ENCODE assay signal across 12 mouse cellular contexts in the genomic region with DNA sequence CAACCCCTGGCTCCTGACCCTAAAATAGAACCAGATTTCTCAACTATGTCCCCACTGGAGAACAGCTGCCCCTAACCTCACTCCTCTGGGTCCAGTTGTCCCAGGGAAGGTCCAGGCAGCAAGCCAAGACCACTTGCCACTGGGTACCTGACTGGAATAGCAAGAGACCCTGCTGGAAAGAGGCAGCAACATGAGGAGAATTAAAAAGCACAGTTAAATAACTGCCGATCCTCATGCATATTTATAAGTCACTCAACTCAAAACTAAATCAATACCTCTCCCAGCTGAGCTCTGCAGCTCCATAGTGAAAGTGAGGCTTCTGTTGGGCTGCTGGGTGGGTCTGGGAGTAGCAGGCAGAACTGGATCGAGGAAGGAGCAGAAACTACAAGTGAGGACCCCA.
DNase-seq lines count a peak whose midpoint lies in the region; ATAC-seq and TF ChIP-seq lines count a peak whose summit lies in the region.
"Had no signal": no experiment of that assay in that cellular context is flagged by ENCODE, and none has a peak within 500 bp of the region (broad histone marks: within the 10 kb centered on the region; RNA-seq: fewer than 3 reads in every experiment).

No protein-coding gene starts in this region.

- peak; percentile 68 for ATAC-seq in forebrain, embryonic 15.5 days (replicated peaks)
- peak; percentile 87 for ATAC-seq in midbrain, embryonic 12.5 days (ENCODE audit: low FRiP score, low read depth)

- 17% methylated on average over 2 of the region's 2 CpGs for WGBS in forebrain, embryonic 15.5 days
- WGBS in midbrain, embryonic 12.5 days = 15% methylated on average over 2 of the region's 2 CpGs

- no peak overlapping the region for H3K4me2 ChIP-seq in forebrain, embryonic 15.5 days (replicated peaks)
- H3K4me2 ChIP-seq in midbrain, embryonic 12.5 days (replicated peaks) = no peak overlapping the region
- H3K4me2 ChIP-seq: embryonic facial prominence, embryonic 15.5 days had no signal

- H3K9me3 ChIP-seq in forebrain, embryonic 15.5 days = no peaks in the 10 kb centered on the region
- H3K9me3 ChIP-seq in midbrain, embryonic 12.5 days = no peaks in the 10 kb centered on the region
- H3K9me3 ChIP-seq: embryonic facial prominence, embryonic 15.5 days had no signal

- no peak for TF ChIP-seq POLR2A in brain, embryonic 14.5 days (IDR thresholded peaks at IDR 0.05; ENCODE audit: borderline replicate concordance, extremely low read depth, insufficient read depth, insufficient read length, poor library complexity, severe bottlenecking)

- no peak overlapping the region for H3K9ac ChIP-seq in forebrain, embryonic 15.5 days (replicated peaks)
- no peak overlapping the region for H3K9ac ChIP-seq in midbrain, embryonic 12.5 days (replicated peaks)
- H3K9ac ChIP-seq: embryonic facial prominence, embryonic 15.5 days had no signal

- no peaks in the 10 kb centered on the region for H3K27me3 ChIP-seq in forebrain, embryonic 15.5 days
- H3K27me3 ChIP-seq in midbrain, embryonic 12.5 days = no peaks in the 10 kb centered on the region
- H3K27me3 ChIP-seq: embryonic facial prominence, embryonic 15.5 days had no signal

- peaks cover 72% of the 10 kb centered on the region for H3K4me1 ChIP-seq in forebrain, embryonic 15.5 days
- H3K4me1 ChIP-seq in midbrain, embryonic 12.5 days = peaks cover 23% of the 10 kb centered on the region

- no peak overlapping the region for H3K4me3 ChIP-seq in forebrain, embryonic 15.5 days
- H3K4me3 ChIP-seq in midbrain, embryonic 12.5 days = no peak overlapping the region
- H3K4me3 ChIP-seq: embryonic facial prominence, embryonic 15.5 days had no signal

- peak overlapping the region; percentile 74 for H3K27ac ChIP-seq in forebrain, embryonic 15.5 days (replicated peaks)
- peak overlapping the region; percentile 75 for H3K27ac ChIP-seq in midbrain, embryonic 12.5 days (replicated peaks)
- H3K27ac ChIP-seq: embryonic facial prominence, embryonic 15.5 days had no signal

- H3K36me3 ChIP-seq in forebrain, embryonic 15.5 days = no peaks in the 10 kb centered on the region
- H3K36me3 ChIP-seq in midbrain, embryonic 12.5 days = no peaks in the 10 kb centered on the region
- H3K36me3 ChIP-seq: embryonic facial prominence, embryonic 15.5 days had no signal

- no peak for TF ChIP-seq CTCF in brain, embryonic 14.5 days (IDR thresholded peaks at IDR 0.05; ENCODE audit: borderline replicate concordance, extremely low read depth, insufficient read depth, insufficient read length)

- peak; percentile 97 for DNase-seq in brain, embryonic 14.5 days (ENCODE audit: low read depth)
- DNase-seq in kidney, postnatal 25 days = peak; percentile 71 to 82
- DNase-seq in urinary bladder, postnatal 36 days (ENCODE audit: low spot score in 2 of 2) = no peak
- no peak for DNase-seq in ovary, adult 18-20 months (ENCODE audit: low spot score)
- DNase-seq in urinary bladder, adult 18-20 months (ENCODE audit: low spot score in 2 of 2) = no peak
- no peak for DNase-seq in heart, adult 8-10 months (ENCODE audit: low spot score)
- DNase-seq: adrenal gland, postnatal 36 days; heart, postnatal 36 days; liver had no signal

Comparison
In these comparisons a context has a peak if more than half of its experiments do, and no peak if none do; other contexts are left out.
1. DNase-seq: peak in brain, embryonic 14.5 days (single experiment) and kidney, postnatal 25 days (2 of 2); none in urinary bladder, postnatal 36 days (0 of 2), ovary, adult 18-20 months (single experiment), urinary bladder, adult 18-20 months (0 of 2) and heart, adult 8-10 months (single experiment).